Mouse (Mus musculus) layer of hippocampus, adult 6 months (tissue): Measurements from ENCODE around the gene Spef1. TPM values are rescaled to one million over a fixed set of nuclear protein-coding genes. Genes with fewer than 3 reads are reported as not detected.

Source experiments
- long read RNA-seq, 2 experiments: library from polyadenylated mRNA; unstranded; transcript quantifications; one replicate each; pipeline ENCODE4 v2.0.0; 2019 to 2020
- polyA plus RNA-seq: library from polyadenylated mRNA; unstranded; fragments of <200 nt; fragmentation: Nextera tagmentation; gene quantifications from 2 replicates; pipeline ENCODE4 v1.2.3, GENCODE M21; 2021

The Spef1 gene
- 3.7 and 5.3 TPM in 2 replicates for polyA plus RNA-seq
- long read RNA-seq, experiment 1, transcript Spef1-202 (7 exons, 2,600 nt) = major isoform, 5 of 5 reads
- long read RNA-seq, experiment 1, partial matches to known transcripts = 0 of 5 reads
- long read RNA-seq, experiment 1, other reads (novel, unspliced or antisense) = 0 of 5 reads
- long read RNA-seq, experiment 2, transcript Spef1-202 (7 exons, 2,600 nt) = major isoform, 10 of 10 reads
- long read RNA-seq, experiment 2, partial matches to known transcripts = 0 of 10 reads
- long read RNA-seq, experiment 2, other reads (novel, unspliced or antisense) = 0 of 10 reads

GRCm38 (mm10) chr2:131186771-131187601 lies at the start of gene Spef1, which contains the start of gene Cdc25b:
Spef1 (minus strand) TSS chr2:131187282.
Cdc25b (plus strand) TSS chr2:131186949.

GRCm38 (mm10) chr2:131233307-131234126 lies 46.4 kb upstream of the Spef1 start, which contains the start of gene Mavs:
Mavs (plus strand) TSS chr2:131234063.

GRCm38 (mm10) chr2:131206778-131207177 lies 19.7 kb upstream of the Spef1 start, which contains the start of gene Ap5s1:
Ap5s1 (plus strand) TSS chr2:131207078.

DNA sequence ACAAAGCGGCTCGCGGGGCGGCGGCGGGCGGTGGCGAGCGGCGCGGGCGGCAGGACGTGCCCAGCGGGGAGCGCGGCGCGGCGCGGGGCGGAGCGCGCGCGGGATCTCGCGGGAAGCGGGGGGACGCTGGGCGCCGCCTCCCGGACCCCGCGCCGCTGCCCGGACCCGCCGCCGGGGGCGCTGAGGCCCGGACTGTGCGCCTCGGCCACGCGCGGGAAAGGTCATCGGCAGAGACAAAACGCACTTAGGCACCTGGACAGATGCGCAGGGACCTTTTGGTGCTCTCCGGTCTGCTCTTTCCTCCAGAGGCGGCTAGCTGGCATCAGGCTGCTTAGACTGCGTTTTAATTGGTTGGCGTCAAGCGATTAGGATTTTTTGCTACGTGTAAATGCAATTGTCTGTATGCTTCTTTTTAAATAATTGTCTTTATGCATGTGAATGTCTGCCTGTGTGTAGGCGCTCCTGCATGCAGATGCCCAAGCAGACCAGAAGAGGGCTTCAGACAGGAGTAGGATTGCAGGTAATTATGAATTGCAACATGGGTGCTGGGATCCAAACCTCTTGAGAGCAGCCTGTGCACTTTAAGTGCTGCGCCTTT lies 7.0 kb downstream of the Spef1 start, which contains the start of gene Cenpb:
Gene Cenpb (minus strand): TSS at position 78 of the 598 bp plus-strand sequence.

DNA sequence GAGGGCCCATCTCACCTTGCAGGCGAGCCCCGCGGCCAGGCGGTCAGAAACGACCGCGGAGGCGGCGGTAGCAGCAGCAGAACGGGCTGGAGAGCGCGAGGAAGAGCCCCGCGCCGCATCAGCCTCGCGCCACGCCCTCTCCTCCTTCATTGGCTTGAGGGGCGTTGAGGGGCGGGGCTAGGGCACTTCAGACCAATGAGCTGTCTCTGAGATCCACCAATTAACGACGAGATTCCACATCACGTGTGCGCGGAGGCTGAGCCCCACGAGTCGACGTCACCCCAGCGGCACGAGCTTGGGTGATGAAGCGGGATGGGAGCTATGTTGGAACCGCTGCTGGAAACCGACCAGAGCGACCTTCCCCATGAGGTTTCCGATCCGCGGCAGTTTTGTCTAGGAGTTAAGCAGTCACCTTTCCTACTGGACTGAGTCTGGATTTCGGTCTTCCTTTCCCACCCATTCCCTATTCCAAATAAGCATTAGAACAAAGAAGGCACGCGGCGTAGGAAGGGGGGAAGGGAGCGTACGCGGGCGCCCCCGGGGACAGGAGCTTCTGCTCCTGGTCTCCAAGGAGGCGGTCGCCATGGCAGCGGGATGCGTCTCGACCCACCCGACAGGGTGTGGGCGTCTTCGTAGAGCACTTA lies 27.0 kb downstream of the Spef1 start, which contains the start of gene 1700037H04Rik:
Gene 1700037H04Rik (minus strand): TSS at position 144 of the 644 bp plus-strand sequence.

GRCm38 (mm10) chr2:131132930-131133547 lies 54.0 kb downstream of the Spef1 start, which contains the start of gene Gm11037:
Gm11037 (plus strand) TSS chr2:131133497.

GRCm38 (mm10) chr2:131127161-131127730 lies 59.8 kb downstream of the Spef1 start, which contains the start of gene Hspa12b:
Hspa12b (plus strand) TSS chr2:131127280.

Other genes starting within 250 kb of the Spef1 start
- gene Gfra4, start 144.2 kb downstream of the Spef1 start, polyA plus RNA-seq = 139 and 167 TPM in 2 replicates
- gene Adam33, start 123.5 kb downstream of the Spef1 start, polyA plus RNA-seq = 0.24 and 0.29 TPM in 2 replicates
- gene Siglec1, start 100.5 kb downstream of the Spef1 start, polyA plus RNA-seq = 0.06 and 0.14 TPM in 2 replicates
- gene Hspa12b, start 60.0 kb downstream of the Spef1 start, polyA plus RNA-seq = 1.4 and 1.6 TPM in 2 replicates
- gene Gm11037, start 53.8 kb downstream of the Spef1 start, polyA plus RNA-seq = not detected in 2 replicates
- 67.4 and 80.6 TPM in 2 replicates for gene 1700037H04Rik, start 27.2 kb downstream of the Spef1 start, polyA plus RNA-seq
- 3.7 and 4.1 TPM in 2 replicates for gene Cenpb, start 7.2 kb downstream of the Spef1 start, polyA plus RNA-seq
- gene Cdc25b, start 333 bp downstream of the Spef1 start, polyA plus RNA-seq = 3.6 TPM in 2 replicates
- 33.1 and 34.1 TPM in 2 replicates for gene Ap5s1, start 19.8 kb upstream of the Spef1 start, polyA plus RNA-seq
- 6.0 and 6.4 TPM in 2 replicates for gene Mavs, start 46.8 kb upstream of the Spef1 start, polyA plus RNA-seq
- gene Pank2, start 75.2 kb upstream of the Spef1 start, polyA plus RNA-seq = 9.5 and 10.0 TPM in 2 replicates
- 16.0 and 18.6 TPM in 2 replicates for gene Rnf24, start 165.6 kb upstream of the Spef1 start, polyA plus RNA-seq